Mouse (Mus musculus) frontal cortex, postnatal 25 days (tissue): Measurements from ENCODE around the gene Cfap45.

Experiments
- DNase-seq, 2 experiments: peaks; one replicate each; pipeline ENCODE4 v3.0.0; 2022; ENCODE audit warnings: low spot score in 2 of 2

Cfap45 gene

DNA sequence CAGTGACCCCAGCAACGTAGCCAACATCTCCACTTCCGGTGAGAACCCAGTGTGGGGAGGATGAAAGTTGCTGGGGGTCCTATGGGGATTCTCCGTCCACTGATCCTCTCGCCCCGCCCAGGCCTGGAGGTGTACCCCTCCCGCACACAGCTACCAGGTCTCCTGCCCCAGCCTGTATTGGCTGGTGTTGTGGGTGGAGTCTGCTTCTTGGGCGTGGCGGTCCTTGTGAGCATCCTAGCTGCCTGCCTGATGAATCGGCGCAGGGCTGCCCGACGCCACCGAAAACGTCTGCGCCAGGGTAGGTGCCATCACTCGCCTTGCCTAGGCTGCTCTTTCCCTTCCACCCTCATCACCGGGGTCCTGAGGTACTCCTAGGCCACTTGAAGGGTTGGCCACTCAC, 24.6 kb upstream of the Cfap45 start:
- DNase-seq = no peak

GRCm38 (mm10) chr1:172497428-172497827, 23.2 kb upstream of the Cfap45 start:
- DNase-seq = no peak

GRCm38 (mm10) chr1:172499765-172500441, 20.7 kb upstream of the Cfap45 start, which contains the start of gene Tagln2:
Gene Tagln2, plus strand, starts transcription at chr1:172500047.
- no peak for DNase-seq

GRCm38 (mm10) chr1:172500451-172501370, 19.9 kb upstream of the Cfap45 start:
- no peak for DNase-seq

DNA sequence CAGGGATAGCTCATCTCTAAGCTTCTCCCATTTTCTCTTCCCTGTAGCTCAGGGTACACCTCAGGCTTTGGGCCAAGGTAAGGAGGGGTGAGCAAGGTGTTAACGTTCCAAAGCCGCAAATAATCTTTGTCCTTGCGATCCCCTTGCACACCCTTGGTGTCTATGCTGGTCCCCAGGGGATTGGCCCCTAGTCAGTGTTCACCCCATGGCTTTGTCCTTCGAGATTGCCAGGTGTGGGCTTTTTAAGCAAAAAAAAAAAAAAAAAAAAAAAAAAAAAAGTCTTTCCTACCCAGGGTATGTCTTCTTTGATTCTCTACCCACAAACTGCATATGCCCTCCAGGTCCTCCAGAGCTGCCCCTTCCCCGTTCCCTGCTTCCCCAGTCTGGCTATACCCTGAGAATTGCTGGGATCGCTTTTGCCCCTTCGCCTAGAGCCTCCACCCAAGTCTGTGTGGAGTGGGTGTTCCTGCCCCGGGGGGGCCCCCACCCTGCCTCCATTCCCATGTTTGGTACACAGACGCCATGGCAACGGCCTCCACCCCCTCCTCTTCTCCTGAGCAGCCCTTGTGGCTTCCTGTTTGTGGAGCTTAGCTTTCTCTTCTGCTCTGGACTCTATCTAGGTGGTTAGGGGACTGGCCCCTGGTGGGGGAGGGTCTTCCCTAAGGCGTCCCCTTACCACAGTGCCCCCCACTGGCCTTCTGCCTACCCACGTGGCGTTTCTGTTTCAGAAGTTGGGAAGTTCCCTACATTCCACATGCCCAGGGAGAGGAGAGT, 19.0 kb upstream of the Cfap45 start:
- no peak for DNase-seq

- DNase-seq = no peak
These were observed 18.2 kb upstream of the Cfap45 start for GRCm38 (mm10) chr1:172502145-172503110.

GRCm38 (mm10) chr1:172503111-172503997, 17.2 kb upstream of the Cfap45 start:
- DNase-seq = no peak

GRCm38 (mm10) chr1:172504756-172505155, 15.8 kb upstream of the Cfap45 start:
- no peak for DNase-seq

- no peak for DNase-seq
These were observed 13.6 kb upstream of the Cfap45 start for GRCm38 (mm10) chr1:172507001-172507400.

DNA sequence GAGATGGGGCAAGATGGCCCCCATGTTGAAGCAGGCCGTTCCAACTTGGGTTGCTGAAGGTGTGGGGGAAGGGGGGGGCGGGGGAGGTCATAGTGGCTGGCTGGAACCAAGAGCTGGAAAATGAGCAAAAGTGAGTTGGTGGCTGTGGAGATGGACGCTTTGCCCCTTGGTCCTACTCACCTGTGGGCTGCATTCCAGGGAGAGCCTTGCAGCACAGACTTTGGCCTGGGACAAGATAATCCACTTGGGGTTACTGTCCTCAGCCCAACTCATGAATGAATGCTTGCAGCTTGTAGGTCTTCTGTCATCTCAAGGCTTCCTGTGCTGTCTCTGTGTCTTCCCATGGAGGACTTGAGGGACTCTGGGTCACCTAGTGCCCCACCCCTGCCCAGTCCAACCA, 12.9 kb upstream of the Cfap45 start:
- no peak for DNase-seq

- DNase-seq = no peak
These were observed 12.4 kb upstream of the Cfap45 start for GRCm38 (mm10) chr1:172508172-172508571.

DNA sequence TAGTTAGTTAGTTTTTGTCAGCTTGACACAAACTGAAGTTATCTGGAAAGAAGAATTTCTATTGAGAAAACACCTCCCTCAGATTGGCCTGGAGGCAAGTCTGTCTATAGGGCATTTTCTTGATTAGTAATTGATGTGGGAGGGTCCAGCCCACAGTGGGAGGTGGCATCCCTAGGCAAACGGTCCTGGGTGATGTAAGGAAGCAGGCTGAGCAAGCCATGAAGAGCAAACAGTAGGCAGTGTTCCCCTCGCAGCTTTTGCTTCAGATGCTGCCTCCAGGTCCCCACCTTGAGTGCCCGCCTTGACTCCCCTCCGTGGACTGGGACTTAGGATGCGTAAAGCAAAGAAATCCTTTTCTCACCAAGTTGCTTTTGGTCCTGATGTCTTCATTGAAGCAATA, 11.4 kb upstream of the Cfap45 start:
- no peak for DNase-seq

DNA sequence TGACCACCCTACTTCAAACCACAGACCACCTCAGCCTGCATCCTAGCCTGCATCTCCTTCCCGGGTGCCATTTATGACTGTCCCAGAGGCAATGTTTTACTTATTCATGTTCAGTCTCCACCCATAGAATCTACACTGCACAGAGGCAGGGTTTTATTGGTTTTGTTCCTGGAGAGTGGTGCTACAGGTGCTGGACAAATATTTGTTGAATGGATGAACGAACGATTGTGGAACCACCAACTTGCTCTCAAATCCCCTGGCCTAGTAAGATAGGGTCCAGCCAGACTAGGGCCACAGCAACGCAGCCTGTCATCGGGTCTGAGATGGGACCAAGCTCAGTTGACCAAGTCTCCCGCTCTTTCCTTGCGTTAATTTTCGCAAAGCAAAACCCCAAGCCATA, 10.6 kb upstream of the Cfap45 start:
- no peak for DNase-seq

GRCm38 (mm10) chr1:172510421-172510972, 10.1 kb upstream of the Cfap45 start:
- no peak for DNase-seq

- no peak for DNase-seq
These were observed 7.6 kb upstream of the Cfap45 start for GRCm38 (mm10) chr1:172512962-172513361.

DNA sequence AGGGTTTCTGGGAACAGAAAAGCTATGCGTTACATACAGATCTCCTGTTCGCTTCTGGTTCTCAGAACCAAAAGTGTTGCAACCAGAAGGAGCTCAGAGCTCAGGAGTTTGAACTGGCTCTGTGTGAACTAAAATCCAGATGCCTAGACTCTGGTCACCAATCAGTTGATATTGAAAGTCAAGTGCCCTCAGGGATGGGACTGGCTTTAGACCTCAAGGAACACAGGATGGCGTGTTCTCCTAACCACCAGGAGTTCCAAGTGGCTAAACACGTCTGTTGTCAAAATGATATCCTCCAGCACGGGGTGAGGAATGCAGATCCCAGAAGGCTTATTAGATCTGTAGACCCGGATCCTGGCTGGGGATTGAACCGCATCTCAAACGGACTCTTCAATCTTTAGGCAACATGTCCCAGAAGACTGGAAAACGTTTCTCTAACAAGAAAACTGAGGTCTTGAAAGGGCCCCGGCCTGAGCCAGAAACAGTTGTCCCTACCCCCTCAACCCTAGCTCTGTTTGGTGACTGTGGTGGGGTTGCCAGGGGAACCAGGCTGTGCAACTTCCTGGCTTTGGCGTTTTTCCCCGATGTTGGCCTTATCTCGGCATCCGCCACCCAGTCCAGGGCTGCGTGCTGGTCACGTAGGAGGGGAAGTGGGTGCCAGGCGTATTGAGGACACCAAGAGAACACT, 6.9 kb upstream of the Cfap45 start:
- DNase-seq = no peak

- DNase-seq = no peak
These were observed 6.4 kb upstream of the Cfap45 start for GRCm38 (mm10) chr1:172514213-172514529.

DNA sequence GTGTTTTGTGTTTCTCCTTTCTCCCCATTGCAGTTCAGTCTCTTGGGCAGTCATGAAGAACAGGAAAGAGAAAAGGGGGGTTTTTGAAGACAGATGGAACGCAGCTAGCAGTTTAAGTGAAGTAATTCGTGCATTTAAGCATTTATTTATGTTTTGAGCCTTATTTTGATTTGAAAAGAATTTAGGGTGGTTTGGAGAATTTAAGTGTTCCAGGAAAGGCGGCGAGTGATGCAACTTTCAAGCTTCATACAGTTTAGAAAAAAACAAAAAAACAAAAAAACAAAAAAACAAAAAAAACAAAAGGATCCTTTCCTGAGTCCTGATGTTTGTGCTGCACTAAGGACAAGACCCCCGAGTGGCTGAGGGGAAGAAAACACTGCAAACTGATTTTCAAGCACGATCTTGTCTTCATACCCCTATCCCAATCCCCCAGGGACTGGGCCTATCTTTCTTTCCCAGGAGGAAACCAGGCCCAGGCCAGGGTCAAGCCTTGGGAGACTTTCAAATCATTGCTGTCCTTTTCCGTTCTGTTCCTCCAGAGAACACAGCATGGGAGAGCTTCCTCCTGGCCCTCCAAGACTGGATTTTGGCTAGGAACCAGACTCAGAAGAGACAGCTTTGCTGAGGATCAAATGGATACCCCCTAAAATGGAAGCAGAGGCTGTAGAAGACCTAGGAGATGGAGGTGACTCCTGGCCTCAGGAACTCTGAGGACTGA, 5.9 kb upstream of the Cfap45 start:
- DNase-seq = no peak

DNA sequence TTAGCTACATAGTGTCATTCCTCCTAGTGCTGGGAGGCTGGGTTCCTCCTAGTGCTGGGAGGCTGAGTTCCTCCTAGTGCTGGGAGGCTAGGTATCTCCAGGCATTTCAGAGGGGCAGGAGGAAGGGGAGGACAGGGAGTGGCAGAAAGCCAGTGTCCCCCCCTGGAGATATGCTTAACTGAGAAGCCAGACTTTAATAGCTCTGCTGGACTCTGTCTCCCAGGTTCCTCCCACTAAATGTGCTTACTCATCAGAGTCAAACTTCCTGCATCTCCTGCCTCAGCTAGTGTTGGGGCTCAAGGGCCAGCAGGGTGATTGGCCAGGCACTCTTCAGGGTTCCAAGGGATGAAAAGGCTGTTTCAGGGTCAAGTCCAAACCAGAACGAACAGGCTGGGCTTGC, 5.2 kb upstream of the Cfap45 start:
- no peak for DNase-seq
